Mouse (Mus musculus): ENCODE results near the gene Gm7347. TPM values are rescaled to one million over a fixed set of nuclear protein-coding genes. Genes with fewer than 3 reads are reported as not detected.

Gm7347 gene
- polyA plus RNA-seq, 1 experiment = not detected

Other genes starting within 250 kb of the Gm7347 start
- not detected in 2 replicates for gene Gm21663, start 116.2 kb downstream of the Gm7347 start, polyA plus RNA-seq (2012; rRNA removed)
- not detected in 2 replicates for gene Gm21671, start 104.2 kb downstream of the Gm7347 start, polyA plus RNA-seq (2012; rRNA removed)
- gene Gm21680, start 85.9 kb downstream of the Gm7347 start, polyA plus RNA-seq (2012; rRNA removed) = not detected in 2 replicates
- 0.03 TPM in 1 of 2 replicates, not detected in the other for gene Gm21698, start 69.9 kb downstream of the Gm7347 start, polyA plus RNA-seq (2012; rRNA removed)
- gene Gm1979, start 53.8 kb downstream of the Gm7347 start, polyA plus RNA-seq (2012; rRNA removed) = not detected in 2 replicates
- gene Gm5862, start 35.7 kb downstream of the Gm7347 start, polyA plus RNA-seq (2012; rRNA removed) = not detected in 2 replicates
- gene Speer4a, start 19.0 kb downstream of the Gm7347 start, polyA plus RNA-seq (2012; rRNA removed) = not detected in 2 replicates
- gene Gm10471, start 30.7 kb upstream of the Gm7347 start, polyA plus RNA-seq (2012; rRNA removed) = not detected in 2 replicates
- gene 5031410I06Rik, start 46.8 kb upstream of the Gm7347 start, polyA plus RNA-seq (2012; rRNA removed) = 0.03 TPM in 1 of 2 replicates, not detected in the other
- gene Gm10220, start 62.8 kb upstream of the Gm7347 start, polyA plus RNA-seq (2012; rRNA removed) = not detected in 2 replicates
- 0.11 TPM in 1 of 2 replicates, not detected in the other for gene Gm7361, start 199.1 kb upstream of the Gm7347 start, polyA plus RNA-seq (2012; rRNA removed)